Mouse (Mus musculus): ENCODE measurements around the gene Ccdc88a. TPM values are rescaled to one million over a fixed set of nuclear protein-coding genes. Genes with fewer than 3 reads are reported as not detected.

Gene Ccdc88a
- polyA plus RNA-seq, 1 experiment from 2014 or later = 6.6 TPM

- no peak overlapping the region for H3K27ac ChIP-seq (ENCODE audit: low read depth, low read length)
- H3K9ac ChIP-seq (ENCODE audit: low read depth, low read length) = no peak overlapping the region
- no peak for ATAC-seq
- no peaks in the 10 kb centered on the region for H3K27me3 ChIP-seq (replicated peaks; ENCODE audit: control insufficient read depth, insufficient read depth, low read length)
- no peak for TF ChIP-seq CTCF (IDR thresholded peaks at IDR 0.05; ENCODE audit: low read depth)
- H3K4me2 ChIP-seq (replicated peaks; ENCODE audit: low read depth) = no peak overlapping the region
- no peak overlapping the region for H3K4me3 ChIP-seq (ENCODE audit: low read depth, low read length)
- H3K36me3 ChIP-seq (ENCODE audit: control insufficient read depth, insufficient read depth) = no peaks in the 10 kb centered on the region
- H3K9me3 ChIP-seq (ENCODE audit: control insufficient read depth) = no peaks in the 10 kb centered on the region
- no peaks in the 10 kb centered on the region for H3K4me1 ChIP-seq (replicated peaks; ENCODE audit: control insufficient read depth, insufficient read depth, low read length)
- WGBS = 74% methylated on average over 1 of the region's 1 CpGs
Measured at GRCm38 (mm10) chr11:29352214-29352613, 21.2 kb upstream of the Ccdc88a start.

GRCm38 (mm10) chr11:29368161-29368560, 5.3 kb upstream of the Ccdc88a start:
- Histone ChIP-seq H3K4me1 (replicated peaks; ENCODE audit: control insufficient read depth, insufficient read depth, low read length) (no peaks in the 10 kb centered on the region), H3K27me3 (replicated peaks; ENCODE audit: control insufficient read depth, insufficient read depth, low read length) (peaks cover 5% of the 10 kb centered on the region; the same call in 1 of the 2 replicates), H3K9me3 (ENCODE audit: control insufficient read depth) (no peaks in the 10 kb centered on the region), H3K9ac (ENCODE audit: low read depth, low read length) (no peak overlapping the region), H3K36me3 (ENCODE audit: control insufficient read depth, insufficient read depth) (no peaks in the 10 kb centered on the region), H3K27ac (ENCODE audit: low read depth, low read length) (no peak overlapping the region), H3K4me3 (ENCODE audit: low read depth, low read length) (no peak overlapping the region), H3K4me2 (replicated peaks; ENCODE audit: low read depth) (no peak overlapping the region)
- 78% methylated on average over 1 of the region's 1 CpGs for WGBS
- TF ChIP-seq CTCF (IDR thresholded peaks at IDR 0.05; ENCODE audit: low read depth) = no peak
- no peak for ATAC-seq

- no peak for TF ChIP-seq CTCF (IDR thresholded peaks at IDR 0.05; ENCODE audit: low read depth)
- Histone ChIP-seq H3K9ac (ENCODE audit: low read depth, low read length) (peak overlapping the region; percentile 63; the same call in 1 of the 2 replicates), H3K4me3 (ENCODE audit: low read depth, low read length) (peak overlapping the region; percentile 75), H3K9me3 (ENCODE audit: control insufficient read depth) (no peaks in the 10 kb centered on the region), H3K27ac (ENCODE audit: low read depth, low read length) (peak overlapping the region; percentile 60; the same call in 1 of the 2 replicates), H3K27me3 (replicated peaks; ENCODE audit: control insufficient read depth, insufficient read depth, low read length) (peaks cover 10% of the 10 kb centered on the region; the same call in 1 of the 2 replicates), H3K4me2 (replicated peaks; ENCODE audit: low read depth) (peak overlapping the region; percentile 98), H3K4me1 (replicated peaks; ENCODE audit: control insufficient read depth, insufficient read depth, low read length) (no peaks in the 10 kb centered on the region), H3K36me3 (ENCODE audit: control insufficient read depth, insufficient read depth) (no peaks in the 10 kb centered on the region)
- WGBS = 5% methylated on average over 11 of the region's 11 CpGs
- ATAC-seq = no peak
Measured at GRCm38 (mm10) chr11:29373050-29373395, 435 bp upstream of the Ccdc88a start.

GRCm38 (mm10) chr11:29374274-29374656, 807 bp downstream of the Ccdc88a start:
- Histone ChIP-seq H3K4me1 (replicated peaks; ENCODE audit: control insufficient read depth, insufficient read depth, low read length) (no peaks in the 10 kb centered on the region), H3K9me3 (ENCODE audit: control insufficient read depth) (no peaks in the 10 kb centered on the region), H3K9ac (ENCODE audit: low read depth, low read length) (peak overlapping the region; percentile 63), H3K27me3 (replicated peaks; ENCODE audit: control insufficient read depth, insufficient read depth, low read length) (peaks cover 10% of the 10 kb centered on the region; the same call in 1 of the 2 replicates), H3K36me3 (ENCODE audit: control insufficient read depth, insufficient read depth) (no peaks in the 10 kb centered on the region), H3K27ac (ENCODE audit: low read depth, low read length) (no peak overlapping the region), H3K4me3 (ENCODE audit: low read depth, low read length) (peak overlapping the region; percentile 75), H3K4me2 (replicated peaks; ENCODE audit: low read depth) (peak overlapping the region; percentile 98)
- ATAC-seq = no peak
- WGBS = 1% methylated on average over 8 of the region's 8 CpGs
- TF ChIP-seq CTCF (IDR thresholded peaks at IDR 0.05; ENCODE audit: low read depth) = no peak

- Histone ChIP-seq H3K27ac (ENCODE audit: low read depth, low read length) (no peak overlapping the region), H3K9me3 (ENCODE audit: control insufficient read depth) (no peaks in the 10 kb centered on the region), H3K9ac (ENCODE audit: low read depth, low read length) (no peak overlapping the region), H3K4me1 (replicated peaks; ENCODE audit: control insufficient read depth, insufficient read depth, low read length) (no peaks in the 10 kb centered on the region), H3K36me3 (ENCODE audit: control insufficient read depth, insufficient read depth) (no peaks in the 10 kb centered on the region), H3K4me3 (ENCODE audit: low read depth, low read length) (no peak overlapping the region), H3K4me2 (replicated peaks; ENCODE audit: low read depth) (no peak overlapping the region), H3K27me3 (replicated peaks; ENCODE audit: control insufficient read depth, insufficient read depth, low read length) (peaks cover 8% of the 10 kb centered on the region; the same call in 1 of the 2 replicates)
- TF ChIP-seq CTCF (IDR thresholded peaks at IDR 0.05; ENCODE audit: low read depth) = no peak
- WGBS = 82% methylated on average over 2 of the region's 2 CpGs
- no peak for ATAC-seq
Measured at GRCm38 (mm10) chr11:29376635-29377034, 3.2 kb downstream of the Ccdc88a start.

GRCm38 (mm10) chr11:29378751-29379150, 5.3 kb downstream of the Ccdc88a start:
- no peaks in the 10 kb centered on the region for H3K9me3 ChIP-seq (ENCODE audit: control insufficient read depth)
- no peak for ATAC-seq
- no peak overlapping the region for H3K4me3 ChIP-seq (ENCODE audit: low read depth, low read length)
- no peaks in the 10 kb centered on the region for H3K36me3 ChIP-seq (ENCODE audit: control insufficient read depth, insufficient read depth)
- H3K27ac ChIP-seq (ENCODE audit: low read depth, low read length) = no peak overlapping the region
- 94% methylated on average over 1 of the region's 1 CpGs for WGBS
- H3K4me1 ChIP-seq (replicated peaks; ENCODE audit: control insufficient read depth, insufficient read depth, low read length) = no peaks in the 10 kb centered on the region
- H3K9ac ChIP-seq (ENCODE audit: low read depth, low read length) = no peak overlapping the region
- no peak overlapping the region for H3K4me2 ChIP-seq (replicated peaks; ENCODE audit: low read depth)
- TF ChIP-seq CTCF (IDR thresholded peaks at IDR 0.05; ENCODE audit: low read depth) = no peak
- 0 out of 2 replicates have a peak, but pooled peaks cover 6% of the 10 kb centered on the region for H3K27me3 ChIP-seq (replicated peaks; ENCODE audit: control insufficient read depth, insufficient read depth, low read length)

- TF ChIP-seq CTCF (IDR thresholded peaks at IDR 0.05; ENCODE audit: low read depth) = no peak
- no peak overlapping the region for H3K4me3 ChIP-seq (ENCODE audit: low read depth, low read length)
- no peak overlapping the region for H3K27ac ChIP-seq (ENCODE audit: low read depth, low read length)
- no peaks in the 10 kb centered on the region for H3K27me3 ChIP-seq (replicated peaks; ENCODE audit: control insufficient read depth, insufficient read depth, low read length)
- no peaks in the 10 kb centered on the region for H3K36me3 ChIP-seq (ENCODE audit: control insufficient read depth, insufficient read depth)
- WGBS = 78% methylated on average over 2 of the region's 2 CpGs
- ATAC-seq = no peak
- no peak overlapping the region for H3K9ac ChIP-seq (ENCODE audit: low read depth, low read length)
- H3K4me2 ChIP-seq (replicated peaks; ENCODE audit: low read depth) = no peak overlapping the region
- H3K4me1 ChIP-seq (replicated peaks; ENCODE audit: control insufficient read depth, insufficient read depth, low read length) = no peaks in the 10 kb centered on the region
- no peaks in the 10 kb centered on the region for H3K9me3 ChIP-seq (ENCODE audit: control insufficient read depth)
Measured at GRCm38 (mm10) chr11:29383493-29383892, 10.0 kb downstream of the Ccdc88a start.

Data from intestine, postnatal 0 days (tissue).